Mouse (Mus musculus): ENCODE measurements around the gene Lpar6. TPM values are rescaled to one million over a fixed set of nuclear protein-coding genes. Genes with fewer than 3 reads are reported as not detected.
A peak's percentile ranks its signal among the peaks of the same experiment; 100 is the strongest.

Lpar6 gene
- polyA plus RNA-seq, 1 experiment from 2014 or later = 14.2 TPM

DNA sequence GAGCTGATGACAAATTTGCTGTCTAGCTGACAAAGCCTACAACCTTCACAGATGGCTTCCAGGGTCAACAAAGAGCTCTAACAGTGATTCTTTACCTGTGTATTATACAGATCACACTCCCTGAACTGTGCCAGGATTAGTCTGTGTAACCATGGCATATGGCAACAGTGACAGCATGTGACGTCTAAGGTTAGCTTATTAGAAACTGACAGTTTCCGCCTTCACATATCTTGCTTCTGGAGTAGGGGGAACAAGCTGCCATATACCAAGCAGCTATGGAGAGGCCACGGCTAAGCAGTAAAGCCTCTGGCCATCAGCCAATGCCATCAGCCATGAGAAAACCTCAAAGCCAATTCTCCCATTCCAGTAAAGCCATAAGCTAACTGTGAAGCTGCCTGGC is 11.3 kb upstream of the Lpar6 start:
- no peaks in the 10 kb centered on the region for H3K9me3 ChIP-seq (ENCODE audit: control insufficient read depth, low read length)
- no peaks in the 10 kb centered on the region for H3K36me3 ChIP-seq (ENCODE audit: control insufficient read depth, insufficient read depth, low read length)
- H3K4me1 ChIP-seq (replicated peaks; ENCODE audit: control insufficient read depth, insufficient read depth, low read length) = 0 out of 2 replicates have a peak, but pooled peaks cover 1% of the 10 kb centered on the region
- no peak overlapping the region for H3K4me3 ChIP-seq (ENCODE audit: low read depth, low read length)
- H3K27me3 ChIP-seq (replicated peaks; ENCODE audit: control insufficient read depth, insufficient read depth, low read length) = no peaks in the 10 kb centered on the region
- ATAC-seq (replicated peaks; ENCODE audit: low FRiP score, low TSS enrichment, low read depth) (no peak), DNase-seq (ENCODE audit: low spot score) (no peak)
- no peak overlapping the region for H3K9ac ChIP-seq (ENCODE audit: low read length)
- H3K27ac ChIP-seq (ENCODE audit: low read depth) = no peak overlapping the region
- no peak overlapping the region for H3K4me2 ChIP-seq (ENCODE audit: low read length)
- 50% methylated on average over 3 of the region's 3 CpGs for WGBS

DNA sequence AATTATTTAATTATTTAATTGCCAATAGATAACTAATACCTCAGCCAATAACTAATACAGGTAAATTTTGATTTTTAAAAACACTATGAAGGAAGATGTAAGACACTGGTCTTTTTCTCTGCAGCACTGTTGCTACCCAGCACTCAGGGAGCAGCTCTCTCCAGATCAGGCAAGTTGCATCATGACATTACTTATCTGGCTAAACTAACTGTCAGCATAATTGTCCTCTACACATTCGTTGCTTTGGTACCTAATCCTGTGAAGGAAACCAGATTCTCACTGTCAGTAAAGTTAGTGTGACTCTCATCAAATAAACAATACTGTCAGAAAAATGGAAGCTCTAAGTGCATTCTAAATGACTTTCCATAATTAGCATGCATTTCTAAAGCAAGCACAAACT is 10.8 kb upstream of the Lpar6 start:
- DNase-seq (ENCODE audit: low spot score) = no peak
- Histone ChIP-seq H3K4me2 (ENCODE audit: low read length) (no peak overlapping the region), H3K9ac (ENCODE audit: low read length) (no peak overlapping the region), H3K27ac (ENCODE audit: low read depth) (no peak overlapping the region), H3K36me3 (ENCODE audit: control insufficient read depth, insufficient read depth, low read length) (no peaks in the 10 kb centered on the region), H3K9me3 (ENCODE audit: control insufficient read depth, low read length) (no peaks in the 10 kb centered on the region), H3K4me3 (ENCODE audit: low read depth, low read length) (no peak overlapping the region), H3K4me1 (replicated peaks; ENCODE audit: control insufficient read depth, insufficient read depth, low read length) (0 out of 2 replicates have a peak, but pooled peaks cover 4% of the 10 kb centered on the region), H3K27me3 (replicated peaks; ENCODE audit: control insufficient read depth, insufficient read depth, low read length) (no peaks in the 10 kb centered on the region)
- WGBS = 8% methylated on average over 1 of the region's 1 CpGs
- ATAC-seq (replicated peaks; ENCODE audit: low FRiP score, low TSS enrichment, low read depth) = no peak

DNA sequence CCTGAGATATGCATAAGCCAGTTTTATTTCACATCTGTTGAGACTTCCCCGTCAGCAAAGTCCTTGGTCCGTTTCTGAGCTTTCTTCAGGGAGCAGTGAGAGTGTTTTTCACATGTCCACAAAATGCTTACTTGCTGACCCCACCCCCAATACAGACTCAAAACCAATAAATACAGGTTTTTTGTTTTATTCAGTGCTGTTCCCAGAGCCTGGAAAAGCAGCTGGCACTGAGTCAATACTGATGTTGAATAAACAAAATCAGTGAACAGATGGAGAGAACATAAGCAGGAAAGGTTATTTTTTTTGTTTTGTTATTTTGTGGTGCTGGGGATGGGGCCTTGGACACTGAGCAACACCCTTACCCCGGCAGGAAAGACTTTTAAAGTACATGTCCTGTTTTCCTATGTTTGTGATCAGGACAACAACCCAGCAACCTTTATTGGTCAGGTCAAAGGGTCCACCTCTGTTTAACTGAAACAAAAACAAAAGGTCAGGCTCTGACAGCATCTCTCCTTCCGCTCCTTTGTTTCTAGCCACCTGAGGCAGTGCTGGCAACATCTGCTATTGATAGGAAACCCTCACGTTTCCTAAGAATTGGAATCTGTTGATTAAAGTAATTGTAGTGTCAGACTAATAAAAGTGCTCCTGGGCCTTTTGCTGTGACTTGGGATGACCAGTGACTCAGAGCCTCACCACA is 6.3 kb upstream of the Lpar6 start:
- Histone ChIP-seq H3K36me3 (ENCODE audit: control insufficient read depth, insufficient read depth, low read length) (no peaks in the 10 kb centered on the region), H3K4me2 (ENCODE audit: low read length) (no peak overlapping the region), H3K4me3 (ENCODE audit: low read depth, low read length) (no peak overlapping the region), H3K27me3 (replicated peaks; ENCODE audit: control insufficient read depth, insufficient read depth, low read length) (no peaks in the 10 kb centered on the region), H3K4me1 (replicated peaks; ENCODE audit: control insufficient read depth, insufficient read depth, low read length) (peaks cover 18% of the 10 kb centered on the region), H3K9me3 (ENCODE audit: control insufficient read depth, low read length) (no peaks in the 10 kb centered on the region), H3K9ac (ENCODE audit: low read length) (no peak overlapping the region), H3K27ac (ENCODE audit: low read depth) (peak overlapping the region; percentile 12; the same call in 1 of the 2 replicates)
- WGBS = 23% methylated on average over 5 of the region's 5 CpGs
- DNase-seq (ENCODE audit: low spot score) (no peak), ATAC-seq (replicated peaks; ENCODE audit: low FRiP score, low TSS enrichment, low read depth) (no peak)

DNA sequence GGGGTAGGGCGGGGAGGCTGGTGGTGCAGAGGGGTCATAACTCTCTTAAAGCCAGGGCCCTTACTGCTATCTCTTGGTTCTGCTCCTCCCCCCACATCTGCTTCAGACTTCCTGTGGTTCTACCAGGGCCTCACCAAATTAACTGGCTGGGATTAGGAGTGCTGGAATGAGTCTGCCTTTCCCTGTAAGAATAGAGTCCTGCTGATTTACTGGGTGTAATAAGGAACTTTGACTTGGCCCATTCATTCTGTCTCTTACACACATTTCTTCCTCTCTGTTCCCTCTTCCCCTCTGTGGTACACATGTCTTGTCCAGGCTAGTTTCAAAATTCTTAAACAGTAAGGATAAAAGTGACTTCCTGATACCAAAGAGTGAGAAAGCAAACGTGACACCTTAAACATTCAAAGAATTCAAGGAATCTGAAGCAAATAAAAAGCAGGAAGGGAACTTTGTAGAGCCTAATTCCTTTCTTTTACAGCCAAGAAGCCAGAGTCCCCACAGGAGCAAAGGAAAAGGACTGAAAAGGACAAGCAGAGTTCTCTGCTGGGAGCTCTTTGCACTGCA is 3.1 kb upstream of the Lpar6 start:
- Histone ChIP-seq H3K9ac (ENCODE audit: low read length) (no peak overlapping the region), H3K27ac (ENCODE audit: low read depth) (peak overlapping the region; percentile 66), H3K4me1 (replicated peaks; ENCODE audit: control insufficient read depth, insufficient read depth, low read length) (peaks cover 18% of the 10 kb centered on the region), H3K4me3 (ENCODE audit: low read depth, low read length) (no peak overlapping the region), H3K4me2 (ENCODE audit: low read length) (no peak overlapping the region), H3K27me3 (replicated peaks; ENCODE audit: control insufficient read depth, insufficient read depth, low read length) (no peaks in the 10 kb centered on the region), H3K9me3 (ENCODE audit: control insufficient read depth, low read length) (no peaks in the 10 kb centered on the region), H3K36me3 (ENCODE audit: control insufficient read depth, insufficient read depth, low read length) (no peaks in the 10 kb centered on the region)
- DNase-seq (ENCODE audit: low spot score) = no peak
- ATAC-seq (replicated peaks; ENCODE audit: low FRiP score, low TSS enrichment, low read depth) = no peak
- WGBS = 19% methylated on average over 2 of the region's 2 CpGs

DNA sequence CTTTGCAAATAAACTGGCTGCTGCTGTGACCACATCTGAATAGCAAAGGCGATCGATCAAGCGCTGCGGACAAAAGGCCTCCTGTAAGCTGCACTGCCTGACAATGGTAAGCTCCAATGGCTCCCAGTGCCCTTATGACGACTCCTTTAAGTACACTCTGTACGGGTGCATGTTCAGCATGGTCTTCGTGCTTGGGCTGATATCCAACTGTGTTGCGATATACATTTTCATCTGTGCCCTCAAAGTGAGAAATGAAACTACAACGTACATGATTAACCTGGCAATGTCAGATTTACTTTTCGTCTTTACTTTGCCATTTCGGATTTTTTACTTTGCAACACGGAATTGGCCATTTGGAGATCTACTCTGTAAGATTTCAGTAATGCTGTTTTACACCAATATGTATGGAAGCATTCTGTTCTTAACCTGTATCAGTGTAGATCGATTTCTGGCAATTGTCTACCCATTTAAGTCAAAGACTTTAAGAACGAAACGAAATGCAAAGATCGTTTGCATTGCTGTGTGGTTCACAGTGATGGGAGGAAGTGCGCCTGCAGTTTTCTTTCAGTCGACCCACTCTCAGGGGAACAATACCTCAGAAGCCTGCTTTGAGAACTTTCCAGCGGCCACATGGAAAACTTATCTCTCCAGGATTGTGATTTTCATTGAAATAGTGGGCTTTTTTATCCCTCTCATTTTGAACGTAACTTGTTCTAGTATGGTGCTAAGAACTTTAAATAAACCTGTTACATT is 979 bp downstream of the Lpar6 start:
- H3K4me2 ChIP-seq (ENCODE audit: low read length) = peak overlapping the region; percentile 58
- H3K9me3 ChIP-seq (ENCODE audit: control insufficient read depth, low read length) = no peaks in the 10 kb centered on the region
- peak; percentile 79 for ATAC-seq (replicated peaks; ENCODE audit: low FRiP score, low TSS enrichment, low read depth)
- WGBS = under 1% methylated on average over 20 of the region's 20 CpGs
- H3K27me3 ChIP-seq (replicated peaks; ENCODE audit: control insufficient read depth, insufficient read depth, low read length) = no peaks in the 10 kb centered on the region
- H3K27ac ChIP-seq (ENCODE audit: low read depth) = peak overlapping the region; percentile 92
- DNase-seq (ENCODE audit: low spot score) = peak; percentile 86
- peak overlapping the region; percentile 84 for H3K9ac ChIP-seq (ENCODE audit: low read length)
- peak overlapping the region; percentile 81 for H3K4me3 ChIP-seq (ENCODE audit: low read depth, low read length)
- peaks cover 11% of the 10 kb centered on the region; the same call in 1 of the 2 replicates for H3K36me3 ChIP-seq (ENCODE audit: control insufficient read depth, insufficient read depth, low read length)
- peaks cover 14% of the 10 kb centered on the region for H3K4me1 ChIP-seq (replicated peaks; ENCODE audit: control insufficient read depth, insufficient read depth, low read length)

DNA sequence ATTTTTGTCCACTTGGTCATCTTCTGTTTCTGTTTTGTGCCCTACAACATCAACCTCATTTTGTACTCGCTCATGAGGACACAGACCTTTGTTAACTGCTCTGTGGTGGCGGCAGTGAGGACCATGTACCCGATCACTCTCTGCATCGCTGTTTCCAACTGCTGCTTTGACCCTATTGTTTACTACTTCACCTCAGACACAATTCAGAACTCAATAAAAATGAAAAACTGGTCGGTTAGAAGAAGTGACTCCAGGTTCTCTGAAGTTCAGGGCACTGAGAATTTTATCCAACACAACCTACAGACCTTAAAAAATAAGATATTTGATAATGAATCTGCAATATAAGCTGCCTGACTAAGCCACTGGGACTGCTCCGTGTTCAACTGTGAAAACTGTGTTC is 1.6 kb downstream of the Lpar6 start:
- DNase-seq (ENCODE audit: low spot score) (peak; percentile 67), ATAC-seq (replicated peaks; ENCODE audit: low FRiP score, low TSS enrichment, low read depth) (no peak)
- Histone ChIP-seq H3K4me1 (replicated peaks; ENCODE audit: control insufficient read depth, insufficient read depth, low read length) (peaks cover 11% of the 10 kb centered on the region), H3K9ac (ENCODE audit: low read length) (peak overlapping the region; percentile 84), H3K36me3 (ENCODE audit: control insufficient read depth, insufficient read depth, low read length) (peaks cover 11% of the 10 kb centered on the region; the same call in 1 of the 2 replicates), H3K27ac (ENCODE audit: low read depth) (peak overlapping the region; percentile 92), H3K27me3 (replicated peaks; ENCODE audit: control insufficient read depth, insufficient read depth, low read length) (no peaks in the 10 kb centered on the region), H3K4me2 (ENCODE audit: low read length) (peak overlapping the region; percentile 58), H3K9me3 (ENCODE audit: control insufficient read depth, low read length) (no peaks in the 10 kb centered on the region), H3K4me3 (ENCODE audit: low read depth, low read length) (peak overlapping the region; percentile 81)
- WGBS = 0% methylated on average over 6 of the region's 6 CpGs

DNA sequence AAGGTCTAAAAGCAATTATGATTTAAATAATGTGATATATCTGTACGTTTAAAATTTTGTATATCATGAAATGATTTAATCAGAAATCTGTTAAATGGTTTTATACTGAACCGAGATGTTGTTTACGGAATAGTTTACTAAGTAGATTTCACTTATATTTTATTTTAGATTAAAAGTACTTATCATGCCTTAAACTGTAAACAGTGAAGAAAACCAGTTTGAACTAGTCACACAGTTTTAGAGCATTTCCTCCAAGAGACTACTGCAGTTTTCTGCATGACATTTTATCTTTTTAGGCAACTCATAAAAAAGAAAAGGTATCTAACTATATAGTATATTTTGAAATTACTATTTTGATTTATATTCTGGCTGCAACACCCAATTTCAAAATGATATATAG is 2.2 kb downstream of the Lpar6 start:
- peak overlapping the region; percentile 58 for H3K4me2 ChIP-seq (ENCODE audit: low read length)
- 31% methylated on average over 3 of the region's 3 CpGs for WGBS

DNA sequence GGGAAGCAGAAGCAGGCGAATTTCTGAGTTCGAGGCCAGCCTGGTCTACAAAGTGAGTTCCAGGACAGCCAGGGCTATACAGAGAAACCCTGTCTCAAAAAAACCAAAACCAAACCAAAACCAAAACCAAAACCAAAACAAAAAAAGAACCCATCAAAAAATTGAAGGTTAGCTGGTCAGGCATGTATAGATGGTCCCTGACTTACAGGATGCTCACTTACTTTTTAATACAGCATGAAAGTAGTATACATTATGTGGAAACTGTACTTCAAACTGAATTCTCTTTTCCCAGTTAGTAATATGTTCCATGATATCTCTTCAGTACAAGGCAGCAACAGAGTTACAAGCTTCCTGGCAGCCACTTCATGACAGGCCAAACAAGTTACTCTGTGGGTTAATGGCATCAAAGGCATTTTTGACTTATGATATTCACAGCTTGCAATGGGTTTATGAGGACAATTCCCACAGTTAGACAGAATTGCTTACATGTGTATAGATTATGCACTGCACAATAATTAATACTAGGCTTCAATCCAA is 6.4 kb downstream of the Lpar6 start:
- Histone ChIP-seq H3K27me3 (replicated peaks; ENCODE audit: control insufficient read depth, insufficient read depth, low read length) (no peaks in the 10 kb centered on the region), H3K27ac (ENCODE audit: low read depth) (no peak overlapping the region), H3K4me1 (replicated peaks; ENCODE audit: control insufficient read depth, insufficient read depth, low read length) (no peaks in the 10 kb centered on the region), H3K36me3 (ENCODE audit: control insufficient read depth, insufficient read depth, low read length) (peaks cover 11% of the 10 kb centered on the region; the same call in 1 of the 2 replicates), H3K4me2 (ENCODE audit: low read length) (no peak overlapping the region), H3K4me3 (ENCODE audit: low read depth, low read length) (no peak overlapping the region), H3K9ac (ENCODE audit: low read length) (no peak overlapping the region), H3K9me3 (ENCODE audit: control insufficient read depth, low read length) (no peaks in the 10 kb centered on the region)
- no peak for ATAC-seq (replicated peaks; ENCODE audit: low FRiP score, low TSS enrichment, low read depth)
- WGBS = 98% methylated on average over 2 of the region's 2 CpGs
- no peak for DNase-seq (ENCODE audit: low spot score)

More for the DNA sequence above, 2.2 kb downstream of the Lpar6 start:
- H3K27me3 ChIP-seq (replicated peaks; ENCODE audit: control insufficient read depth, insufficient read depth, low read length) = no peaks in the 10 kb centered on the region
- no peak overlapping the region for H3K27ac ChIP-seq (ENCODE audit: low read depth)
- H3K9me3 ChIP-seq (ENCODE audit: control insufficient read depth, low read length) = no peaks in the 10 kb centered on the region
- ATAC-seq (replicated peaks; ENCODE audit: low FRiP score, low TSS enrichment, low read depth) (no peak), DNase-seq (ENCODE audit: low spot score) (no peak)
- peaks cover 11% of the 10 kb centered on the region; the same call in 1 of the 2 replicates for H3K36me3 ChIP-seq (ENCODE audit: control insufficient read depth, insufficient read depth, low read length)
- H3K4me3 ChIP-seq (ENCODE audit: low read depth, low read length) = peak overlapping the region; percentile 81
- peaks cover 6% of the 10 kb centered on the region; the same call in 1 of the 2 replicates for H3K4me1 ChIP-seq (replicated peaks; ENCODE audit: control insufficient read depth, insufficient read depth, low read length)
- 0 out of 2 replicates have a peak overlapping the region, but pooled peaks have one; percentile 40 for H3K9ac ChIP-seq (ENCODE audit: low read length)
